Mouse (Mus musculus) olfactory bulb, adult 2 months (tissue): ENCODE measurements around the gene Relch.

Experiments used
- CTCF ChIP-seq: fragments of 200-500 bp; IDR thresholded peaks from 2 replicates; pipeline ENCODE4 v1.5.1; 2012; ENCODE audit warnings: low read depth, mild to moderate bottlenecking, low read length, moderate library complexity; ENCODE audit not compliant: insufficient read depth
- POLR2A ChIP-seq: fragments of 200-500 bp; IDR thresholded peaks from 2 replicates; pipeline ENCODE4 v1.6.1; 2012; ENCODE audit warnings: mild to moderate bottlenecking, low read depth, low read length, moderate library complexity; ENCODE audit not compliant: insufficient read depth

- no peak for TF ChIP-seq POLR2A
- no peak for TF ChIP-seq CTCF
Measured at GRCm38 (mm10) chr1:105718358-105718757, 54.7 kb downstream of the Relch start.
